Mouse (Mus musculus) gastrocnemius, adult 18-20 months (tissue): ENCODE data around the gene B3galt2. TPM values are rescaled to one million over a fixed set of nuclear protein-coding genes. Genes with fewer than 3 reads are reported as not detected.

Experiments used
- DNase-seq: peaks from one replicate; pipeline ENCODE4 v3.0.0; 2021; ENCODE audit warnings: low spot score
- total RNA-seq, 2 experiments: library from RNA; stranded (reverse); gene quantifications; 2 replicates each; pipeline ENCODE4 v1.2.3; 2021

The B3galt2 gene
- total RNA-seq, 2 experiments from 2014 or later = 0.53 to 0.76 TPM

GRCm38 (mm10) chr1:143702741-143703262, 62.3 kb downstream of the B3galt2 start, which contains the start of gene Cdc73:
Cdc73 (minus strand) TSS chr1:143702893.
- peak; percentile 88 for DNase-seq

Other genes starting within 250 kb of the B3galt2 start
- gene Cdc73, start 62.2 kb downstream of the B3galt2 start, total RNA-seq = 10 to 100 TPM; 47.1 to 54.6 TPM
- gene Glrx2, start 75.7 kb downstream of the B3galt2 start, total RNA-seq = 10 to 100 TPM; 69.4 to 77.9 TPM
- 1 to 10 TPM; 2.9 to 3.5 TPM for gene Trove2, start 136.4 kb downstream of the B3galt2 start, total RNA-seq
- gene Uchl5, start 136.6 kb downstream of the B3galt2 start, total RNA-seq = 10 to 100 TPM; 19.0 to 22.0 TPM